Comparison of ENCODE assay signal across 9 mouse cellular contexts in genomic region chr14:25378717-25379224, GRCm38 (mm10).
DNase-seq lines count a peak whose midpoint lies in the region; ATAC-seq and TF ChIP-seq lines count a peak whose summit lies in the region.
"Had no signal": no experiment of that assay in that cellular context is flagged by ENCODE, and none has a peak within 500 bp of the region (broad histone marks: within the 10 kb centered on the region; RNA-seq: fewer than 3 reads in every experiment).

No protein-coding gene starts in this region.

- TF ChIP-seq POLR2A in bone marrow macrophage, adult 2 months (IDR thresholded peaks at IDR 0.05; ENCODE audit: borderline replicate concordance, low read depth, low read length) = no peak
- 0 out of 2 replicates have a peak, but pooled peaks have one; percentile 11 for TF ChIP-seq POLR2A in limb, embryonic 14.5 days (IDR thresholded peaks at IDR 0.05; ENCODE audit: borderline replicate concordance, extremely low read depth, insufficient read depth, insufficient read length)

- peak; percentile 32 to 57 for DNase-seq in cerebellum, adult 18-20 months
- no peak for DNase-seq in cerebellum, adult 11 months
- DNase-seq in limb, embryonic 14.5 days (ENCODE audit: low spot score) = peak; percentile 44
- peak; percentile 35 for DNase-seq in thymus, postnatal 0 days (ENCODE audit: low spot score)

- no peak for TF ChIP-seq CTCF in bone marrow macrophage, adult 2 months (IDR thresholded peaks at IDR 0.05; ENCODE audit: low read depth, low read length)

- ATAC-seq in forebrain, embryonic 16.5 days = peak; percentile 19
- ATAC-seq in hindbrain, embryonic 13.5 days (ENCODE audit: low FRiP score) = peak; percentile 44
- peak; percentile 19; the same call in 1 of the 2 replicates for ATAC-seq in limb, embryonic 14.5 days (ENCODE audit: low FRiP score, low read depth)
- peak; percentile 4; the same call in 1 of the 2 replicates for ATAC-seq in midbrain, embryonic 16.5 days

- no peaks in the 10 kb centered on the region for H3K9me3 ChIP-seq in forebrain, embryonic 16.5 days (ENCODE audit: control insufficient read depth, low read length)
- no peaks in the 10 kb centered on the region for H3K9me3 ChIP-seq in hindbrain, embryonic 13.5 days
- H3K9me3 ChIP-seq in limb, embryonic 14.5 days (ENCODE audit: control insufficient read depth, low read length) = no peaks in the 10 kb centered on the region
- H3K9me3 ChIP-seq in midbrain, embryonic 16.5 days (replicated peaks; ENCODE audit: control insufficient read depth, low read length, poor library complexity, severe bottlenecking) = no peaks in the 10 kb centered on the region

- H3K27ac ChIP-seq in bone marrow macrophage, adult 2 months (ENCODE audit: insufficient read depth, low read depth, low read length) = peak overlapping the region; percentile 97
- H3K27ac ChIP-seq in forebrain, embryonic 16.5 days (ENCODE audit: low read length) = peak overlapping the region; percentile 100
- H3K27ac ChIP-seq in hindbrain, embryonic 13.5 days = peak overlapping the region; percentile 100
- H3K27ac ChIP-seq in limb, embryonic 14.5 days (replicated peaks; ENCODE audit: low read depth, low read length) = peak overlapping the region; percentile 98
- H3K27ac ChIP-seq in midbrain, embryonic 16.5 days (ENCODE audit: low read length) = peak overlapping the region; percentile 99

- H3K27me3 ChIP-seq in forebrain, embryonic 16.5 days (replicated peaks; ENCODE audit: control insufficient read depth, insufficient read depth, low read length) = no peaks in the 10 kb centered on the region
- no peaks in the 10 kb centered on the region; the same call in 1 of the 2 replicates for H3K27me3 ChIP-seq in hindbrain, embryonic 13.5 days
- H3K27me3 ChIP-seq in limb, embryonic 14.5 days (ENCODE audit: control insufficient read depth, insufficient read depth, low read length) = no peaks in the 10 kb centered on the region
- no peaks in the 10 kb centered on the region for H3K27me3 ChIP-seq in midbrain, embryonic 16.5 days (ENCODE audit: control insufficient read depth, insufficient read depth, low read depth, low read length)

- peak overlapping the region; percentile 67 for H3K4me3 ChIP-seq in bone marrow macrophage, adult 2 months (ENCODE audit: insufficient read depth, low read length)
- peak overlapping the region; percentile 46 for H3K4me3 ChIP-seq in forebrain, embryonic 16.5 days (replicated peaks; ENCODE audit: low read length)
- peak overlapping the region; percentile 40 for H3K4me3 ChIP-seq in hindbrain, embryonic 13.5 days
- H3K4me3 ChIP-seq in limb, embryonic 14.5 days (replicated peaks; ENCODE audit: low read length) = peak overlapping the region; percentile 41
- peak overlapping the region; percentile 42 for H3K4me3 ChIP-seq in midbrain, embryonic 16.5 days (ENCODE audit: low read depth, low read length)

- H3K4me1 ChIP-seq in bone marrow macrophage, adult 2 months (ENCODE audit: control insufficient read depth, insufficient read depth, low read length) = peaks cover 45% of the 10 kb centered on the region
- peaks cover 33% of the 10 kb centered on the region for H3K4me1 ChIP-seq in forebrain, embryonic 16.5 days (replicated peaks; ENCODE audit: control insufficient read depth, insufficient read depth, low read length)
- H3K4me1 ChIP-seq in hindbrain, embryonic 13.5 days (replicated peaks) = peaks cover 46% of the 10 kb centered on the region
- H3K4me1 ChIP-seq in limb, embryonic 14.5 days (ENCODE audit: control insufficient read depth, insufficient read depth, low read length) = peaks cover 17% of the 10 kb centered on the region
- peaks cover 23% of the 10 kb centered on the region for H3K4me1 ChIP-seq in midbrain, embryonic 16.5 days (ENCODE audit: control insufficient read depth, insufficient read depth, low read length)

- peak overlapping the region; percentile 89 for H3K9ac ChIP-seq in forebrain, embryonic 16.5 days (replicated peaks; ENCODE audit: low read depth, low read length)
- H3K9ac ChIP-seq in hindbrain, embryonic 13.5 days = peak overlapping the region; percentile 80
- peak overlapping the region; percentile 80 for H3K9ac ChIP-seq in limb, embryonic 14.5 days (ENCODE audit: low read depth, low read length, severe bottlenecking)
- H3K9ac ChIP-seq in midbrain, embryonic 16.5 days (ENCODE audit: low read depth, low read length) = peak overlapping the region; percentile 78

- peak overlapping the region; percentile 63 for H3K4me2 ChIP-seq in forebrain, embryonic 16.5 days (ENCODE audit: low read length)
- H3K4me2 ChIP-seq in hindbrain, embryonic 13.5 days = peak overlapping the region; percentile 65
- peak overlapping the region; percentile 68 for H3K4me2 ChIP-seq in limb, embryonic 14.5 days (replicated peaks; ENCODE audit: low read depth, low read length, severe bottlenecking)
- H3K4me2 ChIP-seq in midbrain, embryonic 16.5 days (ENCODE audit: low read length) = peak overlapping the region; percentile 62

- WGBS in forebrain, embryonic 16.5 days = under 1% methylated on average over 13 of the region's 13 CpGs
- WGBS in hindbrain, embryonic 13.5 days = 2% methylated on average over 13 of the region's 13 CpGs
- WGBS in limb, embryonic 14.5 days = 4% methylated on average over 13 of the region's 13 CpGs
- 2% methylated on average over 13 of the region's 13 CpGs for WGBS in midbrain, embryonic 16.5 days

- H3K36me3 ChIP-seq in forebrain, embryonic 16.5 days (ENCODE audit: control insufficient read depth, insufficient read depth) = no peaks in the 10 kb centered on the region
- H3K36me3 ChIP-seq in hindbrain, embryonic 13.5 days = no peaks in the 10 kb centered on the region
- no peaks in the 10 kb centered on the region for H3K36me3 ChIP-seq in limb, embryonic 14.5 days (ENCODE audit: control insufficient read depth, insufficient read depth, low read length)
- no peaks in the 10 kb centered on the region for H3K36me3 ChIP-seq in midbrain, embryonic 16.5 days (ENCODE audit: control insufficient read depth, insufficient read depth, low read length)
- H3K36me3 ChIP-seq: G1E had no signal
